In the genomic region with DNA sequence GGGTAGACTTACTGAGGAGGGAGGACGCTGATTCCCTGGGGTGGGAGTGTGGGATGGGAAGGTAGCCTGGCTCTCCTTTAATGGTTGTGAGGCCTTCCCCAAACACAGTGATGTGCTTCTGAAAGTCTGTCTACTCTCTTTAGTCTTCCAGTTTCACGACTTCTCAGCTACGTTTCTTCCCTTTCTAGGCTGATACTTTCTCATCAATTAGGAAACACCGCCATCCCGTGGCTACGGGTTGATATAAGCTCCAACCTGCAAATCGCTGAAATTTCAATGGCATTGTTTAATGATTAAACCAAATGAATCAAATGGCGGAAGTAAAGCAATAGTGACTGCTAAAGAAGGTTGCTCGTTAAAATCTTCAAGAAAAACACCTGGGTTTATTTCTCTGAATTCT, we compare ENCODE assay signal across 9 mouse cellular contexts. TPM values are rescaled to one million over a fixed set of nuclear protein-coding genes. Genes with fewer than 3 reads are reported as not detected.
DNase-seq lines count a peak whose midpoint lies in the region; TF ChIP-seq lines count a peak whose summit lies in the region.
"Had no signal": no experiment of that assay in that cellular context is flagged by ENCODE, and none has a peak within 500 bp of the region (broad histone marks: within the 10 kb centered on the region; RNA-seq: fewer than 3 reads in every experiment).

No protein-coding gene starts in this region.

- intact Hi-C loops in heart, postnatal 25 days (cut with DNase I), result loop anchor here (1.0 to 10.0 kb wide), 3 partner anchors 139 to 278 kb away; a partner anchor contains a TSS

- WGBS in bone marrow, adult 2 months, result 7% methylated on average over 9 of the region's 9 CpGs

- H3K4me3 ChIP-seq in bone marrow, adult 2 months (replicated peaks; ENCODE audit: control insufficient read depth, low read depth, low read length), result no peak overlapping the region
- H3K4me3 ChIP-seq: limb, embryonic 15.5 days had no signal

- no peak for TF ChIP-seq POLR2A in bone marrow, adult 2 months (IDR thresholded peaks at IDR 0.05; ENCODE audit: borderline replicate concordance, control insufficient read depth, low read depth, low read length)

- 0 out of 2 replicates have a peak, but pooled peaks have one; percentile 19 for TF ChIP-seq CTCF in bone marrow, adult 2 months (IDR thresholded peaks at IDR 0.05; ENCODE audit: control insufficient read depth, insufficient read depth, low read length)

- DNase-seq in heart, adult 8-10 months (ENCODE audit: low spot score), result peak; percentile 84
- DNase-seq in heart, postnatal 25 days (ENCODE audit: low spot score), result no peak
- peak; percentile 79 for DNase-seq in CD4-positive, CD25-positive, alpha-beta regulatory T cell, adult 2 months (ENCODE audit: low read depth, low spot score)
- DNase-seq in heart, adult 9 months (ENCODE audit: low spot score in 2 of 2), result peak; percentile 45 to 67
- DNase-seq in kidney, postnatal 14 days, result peak; percentile 87
- DNase-seq in lung, postnatal 25 days (ENCODE audit: low spot score), result peak; percentile 83
- peak; percentile 52 for DNase-seq in thymus, postnatal 25 days

- no peaks in the 10 kb centered on the region for H3K4me1 ChIP-seq in bone marrow, adult 2 months (ENCODE audit: control insufficient read depth, insufficient read depth, low read length)

- no peak overlapping the region for H3K27ac ChIP-seq in bone marrow, adult 2 months (ENCODE audit: control insufficient read depth, insufficient read depth, low read depth, low read length, poor library complexity)
- H3K27ac ChIP-seq: limb, embryonic 15.5 days had no signal

RNA-seq across cellular contexts. Expression of a gene that starts 0.3 kb away (rescaled TPM):
- total RNA-seq in heart, adult 8-10 months (2022), result 1 to 10 TPM in 1 of 4 experiments, under 1 TPM in 3; 0.38 to 2.8 (median 0.68) TPM
- total RNA-seq in heart, postnatal 25 days (2021), result under 1 TPM in 1 of 2 experiments, not detected in 1; 0.45 TPM
- 1.9 and 2.4 TPM in 2 replicates for polyA plus RNA-seq in bone marrow, adult 2 months (2011; ENCODE audit: insufficient read depth, insufficient read length, low replicate concordance, missing spikeins)

RNA-seq across cellular contexts. Expression of a gene that starts 8.0 kb away (rescaled TPM):
- 1 to 10 TPM; 2.5 to 3.6 (median 3.4) TPM for total RNA-seq in heart, adult 8-10 months (2022)
- 1 to 10 TPM; 4.2 to 4.8 TPM for total RNA-seq in heart, postnatal 25 days (2021)
- 0.60 and 1.7 TPM in 2 replicates for polyA plus RNA-seq in bone marrow, adult 2 months (2011; ENCODE audit: insufficient read depth, insufficient read length, low replicate concordance, missing spikeins)

RNA-seq across cellular contexts. Expression of a gene that starts 16.7 kb away (rescaled TPM):
- 10 to 100 TPM in 3 of 4 experiments, 1 to 10 TPM in 1; 5.9 to 22.0 (median 17.3) TPM for total RNA-seq in heart, adult 8-10 months (2022)
- 10 to 100 TPM; 20.0 to 22.3 TPM for total RNA-seq in heart, postnatal 25 days (2021)
- 1.4 and 2.2 TPM in 2 replicates for polyA plus RNA-seq in bone marrow, adult 2 months (2011; ENCODE audit: insufficient read depth, insufficient read length, low replicate concordance, missing spikeins)

RNA-seq across cellular contexts. Expression of a gene that starts 24.8 kb away (rescaled TPM):
- total RNA-seq in heart, adult 8-10 months (2022), result 10 to 100 TPM; 22.2 to 31.6 (median 29.0) TPM
- total RNA-seq in heart, postnatal 25 days (2021), result 10 to 100 TPM; 31.4 to 36.7 TPM
- polyA plus RNA-seq in bone marrow, adult 2 months (2011; ENCODE audit: insufficient read depth, insufficient read length, low replicate concordance, missing spikeins), result 67.2 and 107 TPM in 2 replicates

RNA-seq across cellular contexts. Expression of a gene that starts 26.7 kb away (rescaled TPM):
- total RNA-seq in heart, adult 8-10 months (2022), result 1 to 10 TPM; 1.2 to 2.7 (median 2.4) TPM
- 1 to 10 TPM; 2.1 to 2.3 TPM for total RNA-seq in heart, postnatal 25 days (2021)
- 4.8 TPM in 1 of 2 replicates, not detected in the other for polyA plus RNA-seq in bone marrow, adult 2 months (2011; ENCODE audit: insufficient read depth, insufficient read length, low replicate concordance, missing spikeins)
